In the genomic region with DNA sequence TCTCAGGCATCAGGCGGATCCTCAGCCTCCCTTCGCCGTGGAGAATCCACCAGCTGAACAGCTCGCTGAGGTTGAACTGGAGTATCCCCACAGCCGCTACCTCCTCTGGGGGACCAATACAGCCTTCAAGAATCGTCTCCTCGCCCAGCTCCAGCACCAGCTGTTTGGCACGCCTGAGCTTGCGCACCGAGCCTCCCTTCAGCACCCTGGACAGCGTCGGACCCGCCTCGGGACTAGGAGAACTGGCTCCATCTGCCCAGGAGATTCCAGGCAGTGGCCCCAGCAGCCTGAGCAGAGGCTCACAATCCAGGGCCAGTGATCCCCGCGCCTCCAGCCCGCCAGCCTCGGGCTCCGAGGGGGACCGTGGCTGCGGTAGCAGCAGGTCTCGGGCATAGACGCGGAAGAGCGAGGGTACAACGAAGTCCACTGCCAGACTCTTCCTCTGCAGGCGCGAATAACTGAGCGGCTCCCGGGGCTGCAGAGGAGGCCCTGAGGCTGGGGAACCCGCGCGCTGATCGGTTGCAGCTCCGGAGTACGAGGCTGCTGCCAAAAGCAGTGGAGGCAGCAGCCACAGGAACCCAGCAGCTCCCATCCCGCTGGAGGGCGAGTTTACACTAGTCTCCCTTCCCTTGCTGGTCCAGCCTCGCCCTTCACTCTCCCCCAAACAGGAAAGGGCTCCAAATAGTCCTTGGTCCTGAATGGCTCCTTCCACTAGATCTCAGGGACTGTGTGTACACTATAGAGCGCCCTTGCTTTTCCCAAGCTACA, we compare ENCODE assay signal across 8 mouse cellular contexts. TPM values are rescaled to one million over a fixed set of nuclear protein-coding genes. Genes with fewer than 3 reads are reported as not detected.
DNase-seq lines count a peak whose midpoint lies in the region; ATAC-seq lines count a peak whose summit lies in the region.

No protein-coding gene starts in this region.

- H3K27ac ChIP-seq in forebrain, embryonic 12.5 days = no peak overlapping the region
- H3K27ac ChIP-seq in heart, embryonic 16.5 days (ENCODE audit: low read length) = no peak overlapping the region
- H3K27ac ChIP-seq in kidney, embryonic 16.5 days (ENCODE audit: low read length) = no peak overlapping the region
- no peak overlapping the region for H3K27ac ChIP-seq in liver, embryonic 12.5 days
- no peak overlapping the region for H3K27ac ChIP-seq in neural tube, embryonic 11.5 days (ENCODE audit: low read depth, low read length)

- H3K4me1 ChIP-seq in forebrain, embryonic 12.5 days = peaks cover 27% of the 10 kb centered on the region
- H3K4me1 ChIP-seq in heart, embryonic 16.5 days (ENCODE audit: control insufficient read depth, insufficient read depth, low read length) = peaks cover 10% of the 10 kb centered on the region
- peaks cover 14% of the 10 kb centered on the region for H3K4me1 ChIP-seq in kidney, embryonic 16.5 days (ENCODE audit: insufficient read depth, low read length)
- 0 out of 2 replicates have a peak, but pooled peaks cover 9% of the 10 kb centered on the region for H3K4me1 ChIP-seq in liver, embryonic 12.5 days
- H3K4me1 ChIP-seq in neural tube, embryonic 11.5 days (ENCODE audit: control insufficient read depth, insufficient read depth, low read length) = no peaks in the 10 kb centered on the region

- peak; percentile 75 to 78 for DNase-seq in B cell, adult 2 months
- DNase-seq in brain, adult 2 months (ENCODE audit: low read depth, low spot score) = peak; percentile 50
- DNase-seq in neural tube, embryonic 11.5 days (ENCODE audit: low spot score) = peak; percentile 87
- DNase-seq in testis, postnatal 10 days (ENCODE audit: low spot score) = peak; percentile 92

- H3K9me3 ChIP-seq in forebrain, embryonic 12.5 days = no peaks in the 10 kb centered on the region
- no peaks in the 10 kb centered on the region for H3K9me3 ChIP-seq in heart, embryonic 16.5 days (replicated peaks; ENCODE audit: control insufficient read depth, low read length)
- no peaks in the 10 kb centered on the region for H3K9me3 ChIP-seq in kidney, embryonic 16.5 days (ENCODE audit: low read length)
- H3K9me3 ChIP-seq in liver, embryonic 12.5 days (replicated peaks) = no peaks in the 10 kb centered on the region
- H3K9me3 ChIP-seq in neural tube, embryonic 11.5 days (ENCODE audit: control insufficient read depth, low read length) = no peaks in the 10 kb centered on the region

- H3K9ac ChIP-seq in forebrain, embryonic 12.5 days = peak overlapping the region; percentile 49
- no peak overlapping the region for H3K9ac ChIP-seq in heart, embryonic 16.5 days (ENCODE audit: low read length)
- H3K9ac ChIP-seq in kidney, embryonic 16.5 days (replicated peaks; ENCODE audit: low read length) = no peak overlapping the region
- H3K9ac ChIP-seq in liver, embryonic 12.5 days = no peak overlapping the region
- H3K9ac ChIP-seq in neural tube, embryonic 11.5 days (ENCODE audit: low read length) = peak overlapping the region; percentile 18; the same call in 1 of the 2 replicates

- peak overlapping the region; percentile 56 for H3K4me3 ChIP-seq in forebrain, embryonic 12.5 days (replicated peaks)
- peak overlapping the region; percentile 23 for H3K4me3 ChIP-seq in heart, embryonic 16.5 days (ENCODE audit: low read length)
- H3K4me3 ChIP-seq in kidney, embryonic 16.5 days (ENCODE audit: low read length) = peak overlapping the region; percentile 50
- H3K4me3 ChIP-seq in liver, embryonic 12.5 days = no peak overlapping the region
- H3K4me3 ChIP-seq in neural tube, embryonic 11.5 days (ENCODE audit: low read depth, low read length) = peak overlapping the region; percentile 50

- H3K27me3 ChIP-seq in forebrain, embryonic 12.5 days = peaks cover 34% of the 10 kb centered on the region
- peaks cover 35% of the 10 kb centered on the region for H3K27me3 ChIP-seq in heart, embryonic 16.5 days (ENCODE audit: control insufficient read depth, insufficient read depth, low read length)
- peaks cover 26% of the 10 kb centered on the region for H3K27me3 ChIP-seq in kidney, embryonic 16.5 days (ENCODE audit: insufficient read depth, low read length)
- H3K27me3 ChIP-seq in liver, embryonic 12.5 days (replicated peaks) = peaks cover 40% of the 10 kb centered on the region
- H3K27me3 ChIP-seq in neural tube, embryonic 11.5 days (ENCODE audit: control insufficient read depth, insufficient read depth, low read length) = peaks cover 17% of the 10 kb centered on the region

- no peaks in the 10 kb centered on the region for H3K36me3 ChIP-seq in forebrain, embryonic 12.5 days (replicated peaks)
- no peaks in the 10 kb centered on the region for H3K36me3 ChIP-seq in heart, embryonic 16.5 days (ENCODE audit: control insufficient read depth, insufficient read depth)
- no peaks in the 10 kb centered on the region for H3K36me3 ChIP-seq in kidney, embryonic 16.5 days (ENCODE audit: insufficient read depth, low read length)
- no peaks in the 10 kb centered on the region for H3K36me3 ChIP-seq in liver, embryonic 12.5 days
- H3K36me3 ChIP-seq in neural tube, embryonic 11.5 days (ENCODE audit: control insufficient read depth, insufficient read depth, low read length) = no peaks in the 10 kb centered on the region

- H3K4me2 ChIP-seq in forebrain, embryonic 12.5 days = peak overlapping the region; percentile 98
- H3K4me2 ChIP-seq in heart, embryonic 16.5 days (ENCODE audit: low read depth, low read length) = peak overlapping the region; percentile 81; the same call in 1 of the 2 replicates
- H3K4me2 ChIP-seq in kidney, embryonic 16.5 days (replicated peaks; ENCODE audit: low read depth, low read length) = peak overlapping the region; percentile 80
- peak overlapping the region; percentile 66 for H3K4me2 ChIP-seq in liver, embryonic 12.5 days
- H3K4me2 ChIP-seq in neural tube, embryonic 11.5 days (ENCODE audit: low read depth) = peak overlapping the region; percentile 95

- WGBS in forebrain, embryonic 12.5 days = 1% methylated on average over 40 of the region's 40 CpGs
- 2% methylated on average over 40 of the region's 40 CpGs for WGBS in heart, embryonic 16.5 days
- 2% methylated on average over 40 of the region's 40 CpGs for WGBS in kidney, embryonic 16.5 days
- 4% methylated on average over 40 of the region's 40 CpGs for WGBS in liver, embryonic 12.5 days (ENCODE audit: insufficient replicate concordance)
- 1% methylated on average over 40 of the region's 40 CpGs for WGBS in neural tube, embryonic 11.5 days

- ATAC-seq in forebrain, embryonic 12.5 days (ENCODE audit: low FRiP score) = peak; percentile 40
- ATAC-seq in heart, embryonic 16.5 days (replicated peaks; ENCODE audit: extremely low read depth, insufficient read depth, low FRiP score) = peak; percentile 77
- ATAC-seq in kidney, embryonic 16.5 days (ENCODE audit: low FRiP score, low TSS enrichment) = peak; percentile 87
- ATAC-seq in liver, embryonic 12.5 days = 0 out of 2 replicates have a peak, but pooled peaks have one; percentile 22
- ATAC-seq in neural tube, embryonic 11.5 days (ENCODE audit: insufficient read depth, low FRiP score, low TSS enrichment) = peak; percentile 42; the same call in 1 of the 2 replicates

RNA-seq across cellular contexts. Expression of gene Alk, which starts 1.1 kb away (rescaled TPM):
- polyA plus RNA-seq in forebrain, embryonic 12.5 days (2016; fragmentation: Nextera tagmentation; extraction: Ambion mirVana) = 0.72 and 0.77 TPM in 2 replicates
- polyA plus RNA-seq in heart, embryonic 16.5 days (2015; fragmentation: Nextera tagmentation; extraction: Ambion mirVana) = 0.05 and 0.20 TPM in 2 replicates
- polyA plus RNA-seq in kidney, embryonic 16.5 days (2015; fragmentation: Nextera tagmentation; extraction: Ambion mirVana) = 0.19 and 0.39 TPM in 2 replicates
- 0.02 and 0.14 TPM in 2 replicates for polyA plus RNA-seq in liver, embryonic 12.5 days (2016; fragmentation: Nextera tagmentation; extraction: Ambion mirVana)
- 0.40 and 0.53 TPM in 2 replicates for polyA plus RNA-seq in neural tube, embryonic 11.5 days (2014; fragmentation: Nextera tagmentation; extraction: Ambion mirVana)

Comparison
In these comparisons a context has a peak if more than half of its experiments do, and no peak if none do; other contexts are left out.
1. ATAC-seq: peak in every context shown above with its lines; median percentile 87 in kidney, embryonic 16.5 days; 77 in heart, embryonic 16.5 days; 42 in neural tube, embryonic 11.5 days; 40 in forebrain, embryonic 12.5 days; 22 in liver, embryonic 12.5 days.
2. H3K9ac ChIP-seq: peak in forebrain, embryonic 12.5 days (single experiment) and neural tube, embryonic 11.5 days (single experiment); none in heart, embryonic 16.5 days (single experiment), kidney, embryonic 16.5 days (single experiment) and liver, embryonic 12.5 days (single experiment).
3. Peak in every context shown above with its lines, with median percentiles within 50 percentile points of each other: DNase-seq and H3K4me2 ChIP-seq.